Mouse (Mus musculus) retina, postnatal 7 days (tissue): ENCODE measurements around the gene H3f3b.
"Not testable (repeated sequence)": the region's sequence is repeated elsewhere in the genome, so short reads cannot be mapped to it uniquely, and the experiment has no call there.

Experiments used
- DNase-seq: peaks from one replicate; pipeline ENCODE4 v3.0.0-alpha.2; 2012; ENCODE audit warnings: low read depth, low spot score

Gene H3f3b

GRCm38 (mm10) chr11:116021328-116022220 is 6.2 kb downstream of the H3f3b start:
- DNase-seq = no peak

GRCm38 (mm10) chr11:116020519-116020922 is 7.2 kb downstream of the H3f3b start:
- DNase-seq = no peak

GRCm38 (mm10) chr11:116019976-116020411 is 7.8 kb downstream of the H3f3b start:
- DNase-seq = no peak

GRCm38 (mm10) chr11:116019360-116019791 is 8.4 kb downstream of the H3f3b start:
- DNase-seq = no peak

- not testable (repeated sequence) for DNase-seq
These were observed 8.9 kb downstream of the H3f3b start for GRCm38 (mm10) chr11:116018867-116019266.

- DNase-seq = no peak
These were observed 9.7 kb downstream of the H3f3b start for GRCm38 (mm10) chr11:116018106-116018505.

GRCm38 (mm10) chr11:116014821-116015220 is 12.9 kb downstream of the H3f3b start:
- DNase-seq = no peak

- peak; percentile 75 for DNase-seq
These were observed 15.4 kb downstream of the H3f3b start, which contains the start of gene Galk1 for GRCm38 (mm10) chr11:116012262-116012947. Gene Galk1, minus strand, starts transcription at chr11:116012719.

GRCm38 (mm10) chr11:116011529-116012261 is 16.1 kb downstream of the H3f3b start:
- no peak for DNase-seq

- no peak for DNase-seq
These were observed 16.8 kb downstream of the H3f3b start for GRCm38 (mm10) chr11:116010948-116011347.

- no peak for DNase-seq
These were observed 17.6 kb downstream of the H3f3b start for GRCm38 (mm10) chr11:116010146-116010545.

GRCm38 (mm10) chr11:116009661-116010060 is 18.1 kb downstream of the H3f3b start:
- no peak for DNase-seq

GRCm38 (mm10) chr11:116008832-116009375 is 18.9 kb downstream of the H3f3b start:
- DNase-seq = no peak

GRCm38 (mm10) chr11:116008411-116008810 is 19.4 kb downstream of the H3f3b start:
- no peak for DNase-seq

GRCm38 (mm10) chr11:116007095-116007850 is 20.5 kb downstream of the H3f3b start:
- no peak for DNase-seq

GRCm38 (mm10) chr11:116005701-116006419 is 21.9 kb downstream of the H3f3b start:
- no peak for DNase-seq

GRCm38 (mm10) chr11:116004840-116005700 is 22.7 kb downstream of the H3f3b start:
- no peak for DNase-seq

- DNase-seq = no peak
These were observed 23.5 kb downstream of the H3f3b start for GRCm38 (mm10) chr11:116004186-116004823.

- DNase-seq = no peak
These were observed 24.9 kb downstream of the H3f3b start for GRCm38 (mm10) chr11:116002894-116003293.
